Mouse (Mus musculus) erythroblast, embryonic 14.5 days (primary cell): Measurements from ENCODE around the gene Ubap2.

Source experiments
- GATA1 ChIP-seq: IDR thresholded peaks from 2 replicates; pipeline ENCODE4 v1.6.1; 2012; ENCODE audit warnings: low read length, inconsistent platforms, mixed read lengths
- TAL1 ChIP-seq: IDR thresholded peaks from 3 replicates; pipeline ENCODE4 v1.6.1; 2012; ENCODE audit warnings: low read length, inconsistent platforms, mixed read lengths

DNA sequence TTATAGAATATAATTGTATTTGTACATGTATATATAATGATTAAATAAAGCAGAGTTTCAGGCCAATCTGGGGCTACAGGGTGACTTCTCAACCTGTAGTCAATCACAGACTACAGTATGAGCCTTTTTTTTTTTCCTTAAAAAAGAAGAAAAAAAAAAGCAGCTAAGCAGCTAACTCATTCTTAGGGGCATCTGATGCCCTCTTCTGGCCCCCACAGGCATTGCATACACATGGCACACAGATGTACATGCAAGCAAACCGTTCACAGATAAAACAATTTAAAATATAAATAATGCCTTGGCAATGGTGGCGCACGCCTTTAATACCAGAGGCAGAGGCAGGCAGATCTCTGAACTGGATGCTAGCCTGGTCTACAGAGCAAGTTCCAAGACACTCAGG is 48.6 kb downstream of the Ubap2 start:
- TF ChIP-seq GATA1 (no peak), TAL1 (no peak)
